Mouse (Mus musculus): ENCODE measurements around the gene Msi1.
"Not testable (repeated sequence)": the region's sequence is repeated elsewhere in the genome, so short reads cannot be mapped to it uniquely, and the experiment has no call there.

Gene Msi1

GRCm38 (mm10) chr5:115436421-115437124, 7.2 kb downstream of the Msi1 start:
- Histone ChIP-seq H3K4me1 (replicated peaks; ENCODE audit: low read depth, low read length) (peaks cover 92% of the 10 kb centered on the region), H3K4me3 (replicated peaks; ENCODE audit: low read length) (peak overlapping the region; percentile 69), H3K36me3 (ENCODE audit: insufficient read depth, low read length) (peaks cover 29% of the 10 kb centered on the region; the same call in 1 of the 2 replicates), H3K9me3 (ENCODE audit: low read length) (no peaks in the 10 kb centered on the region), H3K27me3 (ENCODE audit: insufficient read depth, low read length) (peaks cover 26% of the 10 kb centered on the region)
- no peak for TF ChIP-seq CTCF (conservative IDR thresholded peaks at IDR 0.05; ENCODE audit: low read length)

- Histone ChIP-seq H3K4me3 (replicated peaks; ENCODE audit: low read length) (peak overlapping the region; percentile 69), H3K36me3 (ENCODE audit: insufficient read depth, low read length) (peaks cover 35% of the 10 kb centered on the region; the same call in 1 of the 2 replicates), H3K27me3 (ENCODE audit: insufficient read depth, low read length) (peaks cover 19% of the 10 kb centered on the region), H3K4me1 (replicated peaks; ENCODE audit: low read depth, low read length) (peaks cover 90% of the 10 kb centered on the region), H3K9me3 (ENCODE audit: low read length) (no peaks in the 10 kb centered on the region)
- no peak for TF ChIP-seq NANOG (IDR thresholded peaks at IDR 0.05; ENCODE audit: borderline replicate concordance, low read length)
- TF ChIP-seq CTCF (conservative IDR thresholded peaks at IDR 0.05; ENCODE audit: low read length), result no peak
- TF ChIP-seq POU5F1 (IDR thresholded peaks at IDR 0.05; ENCODE audit: borderline replicate concordance, low read length), result no peak
These were observed 8.0 kb downstream of the Msi1 start for GRCm38 (mm10) chr5:115437242-115437944.

- TF ChIP-seq CTCF (conservative IDR thresholded peaks at IDR 0.05; ENCODE audit: low read length), result no peak
- H3K27me3 ChIP-seq (ENCODE audit: insufficient read depth, low read length), result peaks cover 14% of the 10 kb centered on the region
- H3K4me1 ChIP-seq (replicated peaks; ENCODE audit: low read depth, low read length), result peaks cover 85% of the 10 kb centered on the region
- peaks cover 31% of the 10 kb centered on the region; the same call in 1 of the 2 replicates for H3K36me3 ChIP-seq (ENCODE audit: insufficient read depth, low read length)
- no peak overlapping the region for H3K4me3 ChIP-seq (replicated peaks; ENCODE audit: low read length)
- no peaks in the 10 kb centered on the region for H3K9me3 ChIP-seq (ENCODE audit: low read length)
These were observed 8.5 kb downstream of the Msi1 start for GRCm38 (mm10) chr5:115437945-115438315.

GRCm38 (mm10) chr5:115438667-115439066, 9.3 kb downstream of the Msi1 start:
- H3K4me1 ChIP-seq (replicated peaks; ENCODE audit: low read depth, low read length), result peaks cover 84% of the 10 kb centered on the region
- peaks cover 32% of the 10 kb centered on the region; the same call in 1 of the 2 replicates for H3K36me3 ChIP-seq (ENCODE audit: insufficient read depth, low read length)
- no peak for TF ChIP-seq POU5F1 (IDR thresholded peaks at IDR 0.05; ENCODE audit: borderline replicate concordance, low read length)
- no peak for TF ChIP-seq CTCF (conservative IDR thresholded peaks at IDR 0.05; ENCODE audit: low read length)
- TF ChIP-seq NANOG (IDR thresholded peaks at IDR 0.05; ENCODE audit: borderline replicate concordance, low read length), result no peak
- H3K4me3 ChIP-seq (replicated peaks; ENCODE audit: low read length), result peak overlapping the region; percentile 17; the same call in 1 of the 2 replicates
- no peaks in the 10 kb centered on the region for H3K9me3 ChIP-seq (ENCODE audit: low read length)
- H3K27me3 ChIP-seq (ENCODE audit: insufficient read depth, low read length), result peaks cover 11% of the 10 kb centered on the region

- H3K9me3 ChIP-seq (ENCODE audit: low read length), result no peaks in the 10 kb centered on the region
- H3K27me3 ChIP-seq (ENCODE audit: insufficient read depth, low read length), result peaks cover 3% of the 10 kb centered on the region; the same call in 1 of the 2 replicates
- H3K4me3 ChIP-seq (replicated peaks; ENCODE audit: low read length), result no peak overlapping the region
- TF ChIP-seq CTCF (conservative IDR thresholded peaks at IDR 0.05; ENCODE audit: low read length), result peak; percentile 98
- no peak for TF ChIP-seq POU5F1 (IDR thresholded peaks at IDR 0.05; ENCODE audit: borderline replicate concordance, low read length)
- no peak for TF ChIP-seq NANOG (IDR thresholded peaks at IDR 0.05; ENCODE audit: borderline replicate concordance, low read length)
- peaks cover 84% of the 10 kb centered on the region for H3K4me1 ChIP-seq (replicated peaks; ENCODE audit: low read depth, low read length)
- peaks cover 32% of the 10 kb centered on the region for H3K36me3 ChIP-seq (ENCODE audit: insufficient read depth, low read length)
These were observed 11.9 kb downstream of the Msi1 start for GRCm38 (mm10) chr5:115441205-115441849.

GRCm38 (mm10) chr5:115442663-115443062, 13.3 kb downstream of the Msi1 start:
- H3K36me3 ChIP-seq (ENCODE audit: insufficient read depth, low read length), result peaks cover 42% of the 10 kb centered on the region
- H3K9me3 ChIP-seq (ENCODE audit: low read length); H3K27me3 ChIP-seq (ENCODE audit: insufficient read depth, low read length); H3K4me3 ChIP-seq (replicated peaks; ENCODE audit: low read length): not testable (repeated sequence)
- H3K4me1 ChIP-seq (replicated peaks; ENCODE audit: low read depth, low read length), result peaks cover 86% of the 10 kb centered on the region
- peak; percentile 68 for TF ChIP-seq CTCF (conservative IDR thresholded peaks at IDR 0.05; ENCODE audit: low read length)

- no peaks in the 10 kb centered on the region for H3K9me3 ChIP-seq (ENCODE audit: low read length)
- TF ChIP-seq NANOG (IDR thresholded peaks at IDR 0.05; ENCODE audit: borderline replicate concordance, low read length) (no peak), POU5F1 (IDR thresholded peaks at IDR 0.05; ENCODE audit: borderline replicate concordance, low read length) (no peak), CTCF (conservative IDR thresholded peaks at IDR 0.05; ENCODE audit: low read length) (no peak)
- H3K4me1 ChIP-seq (replicated peaks; ENCODE audit: low read depth, low read length), result peaks cover 80% of the 10 kb centered on the region
- H3K27me3 ChIP-seq (ENCODE audit: insufficient read depth, low read length), result peaks cover 3% of the 10 kb centered on the region; the same call in 1 of the 2 replicates
- peaks cover 33% of the 10 kb centered on the region for H3K36me3 ChIP-seq (ENCODE audit: insufficient read depth, low read length)
- peak overlapping the region; percentile 56 for H3K4me3 ChIP-seq (replicated peaks; ENCODE audit: low read length)
These were observed 14.7 kb downstream of the Msi1 start for GRCm38 (mm10) chr5:115444130-115444529.

- Histone ChIP-seq H3K4me1 (replicated peaks; ENCODE audit: low read depth, low read length) (peaks cover 81% of the 10 kb centered on the region), H3K36me3 (ENCODE audit: insufficient read depth, low read length) (peaks cover 35% of the 10 kb centered on the region), H3K4me3 (replicated peaks; ENCODE audit: low read length) (peak overlapping the region; percentile 64), H3K27me3 (ENCODE audit: insufficient read depth, low read length) (peaks cover 3% of the 10 kb centered on the region; the same call in 1 of the 2 replicates), H3K9me3 (ENCODE audit: low read length) (no peaks in the 10 kb centered on the region)
- TF ChIP-seq POU5F1 (IDR thresholded peaks at IDR 0.05; ENCODE audit: borderline replicate concordance, low read length), result no peak
- no peak for TF ChIP-seq NANOG (IDR thresholded peaks at IDR 0.05; ENCODE audit: borderline replicate concordance, low read length)
- no peak for TF ChIP-seq CTCF (conservative IDR thresholded peaks at IDR 0.05; ENCODE audit: low read length)
These were observed 17.7 kb downstream of the Msi1 start for GRCm38 (mm10) chr5:115447108-115447507.

All from E14TG2a.4 (cell line).